Mouse (Mus musculus) midbrain, embryonic 15.5 days (tissue): ENCODE results near the gene Ptpn11. TPM values are rescaled to one million over a fixed set of nuclear protein-coding genes. Genes with fewer than 3 reads are reported as not detected.

ENCODE experiments used
- ATAC-seq: fragments of 200-750 bp; cut with Nextera tagmentation; replicated peaks from 2 replicates; pipeline ENCODE4 v1.8.0; 2017; ENCODE audit warnings: moderate TSS enrichment
- H3K27ac ChIP-seq: fragments of 300-500 bp; sonication (generic); 2 replicates; pipeline ENCODE4 v1.5.1; 2015; ENCODE audit warnings: mild to moderate bottlenecking, inconsistent platforms
- H3K27me3 ChIP-seq: fragments of 300-500 bp; sonication (generic); replicated peaks from 2 replicates; pipeline ENCODE4 v1.6.1; 2015; ENCODE audit warnings: inconsistent platforms
- H3K36me3 ChIP-seq: fragments of 300-500 bp; sonication (generic); replicated peaks from 2 replicates; pipeline ENCODE4 v1.6.1; 2015; ENCODE audit warnings: inconsistent platforms
- H3K4me1 ChIP-seq: fragments of 300-500 bp; sonication (generic); 2 replicates; pipeline ENCODE4 v1.6.1; 2015; ENCODE audit warnings: inconsistent platforms
- H3K4me2 ChIP-seq: fragments of 300-500 bp; sonication (generic); 2 replicates; pipeline ENCODE4 v1.6.1; 2015; ENCODE audit warnings: inconsistent platforms, mild to moderate bottlenecking, moderate library complexity
- H3K4me3 ChIP-seq: fragments of 300-500 bp; sonication (generic); 2 replicates; pipeline ENCODE4 v1.5.1; 2015; ENCODE audit warnings: mild to moderate bottlenecking, inconsistent platforms
- H3K9ac ChIP-seq: fragments of 300-500 bp; sonication (generic); 2 replicates; pipeline ENCODE4 v1.6.1; 2015; ENCODE audit warnings: mild to moderate bottlenecking, inconsistent platforms
- H3K9me3 ChIP-seq: fragments of 300-500 bp; sonication (generic); 2 replicates; pipeline ENCODE4 v1.6.1; 2016; ENCODE audit warnings: inconsistent platforms
- WGBS: fragments of 180-500 bp; shearing (Covaris S2); methylation state at CpG from one replicate; pipeline ENCODE4 v1.1.7; 2015; ENCODE audit warnings: mixed read lengths; 5-methylcytosine and 5-hydroxymethylcytosine counted together
- polyA plus RNA-seq: library from polyadenylated mRNA; unstranded; fragments of >200 nt; fragmentation: Nextera tagmentation; extraction: Ambion mirVana; gene quantifications from 2 replicates; pipeline ENCODE4 v1.2.1, GENCODE M21; 2015

The Ptpn11 gene
- polyA plus RNA-seq, 1 experiment from 2014 or later = 23.7 TPM

DNA sequence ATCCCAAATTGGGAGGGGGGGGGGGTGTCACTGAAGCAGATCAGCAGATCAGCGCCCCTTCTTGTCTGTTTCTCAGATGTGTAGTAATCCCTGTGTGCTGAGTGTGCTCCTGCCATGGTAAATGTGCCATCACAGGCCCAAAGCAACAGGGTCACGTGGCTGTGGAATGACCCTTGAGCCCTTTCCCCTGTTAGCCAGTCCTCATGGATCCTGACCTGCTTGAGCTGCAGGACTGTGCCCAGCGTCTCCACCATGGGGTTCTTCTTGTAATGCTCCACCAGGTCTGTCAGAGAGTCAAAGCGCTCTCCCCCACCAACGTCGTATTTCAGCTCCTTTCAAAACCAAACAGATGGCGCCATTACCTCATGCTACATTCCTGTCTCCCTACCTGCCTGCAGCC, 28.3 kb downstream of the Ptpn11 start:
- Histone ChIP-seq H3K9ac (no peak overlapping the region), H3K27me3 (no peaks in the 10 kb centered on the region), H3K9me3 (no peaks in the 10 kb centered on the region), H3K4me2 (no peak overlapping the region), H3K36me3 (peaks cover 42% of the 10 kb centered on the region), H3K27ac (no peak overlapping the region), H3K4me1 (peaks cover 4% of the 10 kb centered on the region; the same call in 1 of the 2 replicates), H3K4me3 (no peak overlapping the region)
- 89% methylated on average over 7 of the region's 7 CpGs for WGBS
- no peak for ATAC-seq

DNA sequence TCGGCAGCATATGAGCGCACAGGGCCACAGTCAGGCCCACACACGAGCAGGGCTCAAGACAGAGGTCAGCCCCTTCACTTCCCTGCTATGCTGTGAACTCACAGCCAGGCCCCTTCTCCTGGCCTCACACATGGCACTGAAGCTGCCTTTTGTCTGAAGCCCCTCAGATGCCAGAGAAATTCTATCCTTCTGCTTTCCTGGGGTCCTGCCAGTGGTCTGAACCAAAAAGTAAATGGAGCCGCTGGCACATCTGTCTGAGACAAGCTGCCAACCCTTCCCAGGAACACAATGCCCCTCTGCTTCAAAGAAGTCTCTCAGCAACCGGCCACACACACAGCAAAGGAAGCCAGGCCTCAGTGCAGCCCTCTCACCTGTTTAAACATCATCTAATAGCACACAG, 28.9 kb downstream of the Ptpn11 start:
- no peak overlapping the region for H3K9ac ChIP-seq
- 82% methylated on average over 5 of the region's 5 CpGs for WGBS
- peaks cover 46% of the 10 kb centered on the region for H3K36me3 ChIP-seq
- H3K27me3 ChIP-seq = no peaks in the 10 kb centered on the region
- H3K4me1 ChIP-seq = peaks cover 4% of the 10 kb centered on the region; the same call in 1 of the 2 replicates
- H3K27ac ChIP-seq = no peak overlapping the region
- H3K4me3 ChIP-seq = no peak overlapping the region
- no peaks in the 10 kb centered on the region for H3K9me3 ChIP-seq
- H3K4me2 ChIP-seq = no peak overlapping the region
- no peak for ATAC-seq

DNA sequence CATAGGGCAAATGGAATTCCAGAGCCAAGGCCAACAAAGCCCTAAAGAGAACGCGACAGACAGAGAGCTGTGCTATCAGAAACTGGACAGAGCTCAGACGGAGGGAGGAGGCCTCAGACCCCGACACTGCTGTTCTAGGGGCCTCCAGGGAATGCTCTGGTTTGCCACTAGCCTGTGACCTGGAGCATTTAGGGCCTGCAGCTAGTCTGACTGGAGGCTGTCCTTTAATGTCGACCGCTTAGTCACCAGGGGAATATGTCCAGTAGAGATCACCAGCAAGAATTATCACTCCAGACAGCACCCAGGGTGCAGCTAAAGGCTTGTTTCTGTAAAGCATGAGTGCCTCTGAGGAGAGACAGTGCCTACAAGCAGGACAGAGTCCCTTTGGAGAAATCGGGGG, 32.2 kb downstream of the Ptpn11 start:
- Histone ChIP-seq H3K9ac (no peak overlapping the region), H3K9me3 (no peaks in the 10 kb centered on the region), H3K4me2 (no peak overlapping the region), H3K4me3 (no peak overlapping the region), H3K4me1 (peaks cover 4% of the 10 kb centered on the region; the same call in 1 of the 2 replicates), H3K27me3 (no peaks in the 10 kb centered on the region), H3K27ac (no peak overlapping the region), H3K36me3 (peaks cover 28% of the 10 kb centered on the region)
- WGBS = 77% methylated on average over 7 of the region's 7 CpGs
- no peak for ATAC-seq

DNA sequence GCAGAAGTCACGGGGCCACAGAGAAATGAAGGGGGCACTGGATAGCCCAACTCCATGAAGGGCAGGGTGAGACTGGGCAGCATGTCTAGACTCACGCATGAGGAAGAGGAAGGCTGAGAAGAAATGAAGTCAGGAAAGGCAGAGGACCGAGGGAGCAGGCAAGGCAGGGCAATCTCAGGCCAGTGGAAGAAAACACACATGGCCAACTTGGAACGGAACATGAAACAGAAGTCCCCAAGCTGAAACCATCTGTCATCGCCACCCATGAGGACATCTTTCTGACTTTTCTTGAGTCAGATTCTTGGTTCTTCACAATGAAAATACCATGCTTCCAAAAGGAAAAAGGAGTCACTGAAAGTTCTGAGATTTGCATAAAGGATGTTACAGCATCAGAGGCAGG, 33.7 kb downstream of the Ptpn11 start:
- peaks cover 20% of the 10 kb centered on the region; the same call in 1 of the 2 replicates for H3K36me3 ChIP-seq
- H3K27me3 ChIP-seq = no peaks in the 10 kb centered on the region
- peaks cover 4% of the 10 kb centered on the region; the same call in 1 of the 2 replicates for H3K4me1 ChIP-seq
- H3K9me3 ChIP-seq = no peaks in the 10 kb centered on the region
- 98% methylated on average over 5 of the region's 5 CpGs for whole genome bisulfite sequencing
- no peak overlapping the region for H3K4me3 ChIP-seq
- H3K4me2 ChIP-seq = no peak overlapping the region
- no peak for ATAC-seq
- no peak overlapping the region for H3K27ac ChIP-seq
- no peak overlapping the region for H3K9ac ChIP-seq

DNA sequence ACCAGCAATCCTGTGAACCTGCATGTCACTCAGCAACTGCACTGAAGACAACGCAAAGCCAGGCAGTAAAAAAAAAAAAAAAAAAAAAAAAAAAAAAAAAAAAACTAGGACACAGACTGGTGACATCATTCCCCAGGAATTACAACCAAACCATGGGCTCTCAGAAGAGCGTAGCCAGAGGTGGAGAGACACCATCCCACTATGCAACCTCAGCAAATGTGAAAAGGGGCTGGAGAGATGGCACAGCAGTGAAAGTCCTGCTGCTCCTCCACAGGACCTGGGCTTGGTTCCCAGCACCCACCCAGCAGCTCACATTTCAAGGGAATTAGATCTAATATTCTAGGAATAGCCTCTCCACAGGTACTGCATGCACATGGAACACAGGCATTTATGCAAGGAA, 34.2 kb downstream of the Ptpn11 start:
- H3K27me3 ChIP-seq = no peaks in the 10 kb centered on the region
- WGBS = 73% methylated on average over 2 of the region's 2 CpGs
- peaks cover 19% of the 10 kb centered on the region; the same call in 1 of the 2 replicates for H3K36me3 ChIP-seq
- no peaks in the 10 kb centered on the region for H3K9me3 ChIP-seq
- no peak overlapping the region for H3K9ac ChIP-seq
- ATAC-seq = no peak
- no peak overlapping the region for H3K27ac ChIP-seq
- no peak overlapping the region for H3K4me3 ChIP-seq
- H3K4me1 ChIP-seq = peaks cover 4% of the 10 kb centered on the region; the same call in 1 of the 2 replicates
- no peak overlapping the region for H3K4me2 ChIP-seq

DNA sequence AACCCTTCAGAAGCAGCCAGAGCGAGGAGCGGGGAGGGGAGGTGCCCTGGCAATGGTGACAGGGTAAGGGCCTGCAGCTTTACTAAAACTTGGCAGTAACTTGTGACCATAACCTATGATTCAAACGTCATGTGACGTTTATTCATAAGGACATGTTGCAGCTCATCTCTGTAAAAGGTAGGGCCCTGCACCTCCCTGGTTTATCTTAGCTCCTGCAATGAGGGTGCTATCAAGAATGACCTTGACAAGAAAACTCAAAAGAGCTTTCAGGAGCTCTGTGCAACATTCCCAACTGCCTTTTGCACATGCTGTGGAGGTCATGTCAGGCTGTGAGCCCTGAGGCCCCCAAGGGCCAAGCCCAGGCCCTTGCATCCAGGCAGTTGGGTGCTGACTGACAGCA, 35.1 kb downstream of the Ptpn11 start:
- peaks cover 4% of the 10 kb centered on the region; the same call in 1 of the 2 replicates for H3K4me1 ChIP-seq
- WGBS = 95% methylated on average over 4 of the region's 4 CpGs
- peaks cover 21% of the 10 kb centered on the region; the same call in 1 of the 2 replicates for H3K36me3 ChIP-seq
- H3K9me3 ChIP-seq = no peaks in the 10 kb centered on the region
- no peak overlapping the region for H3K27ac ChIP-seq
- no peak overlapping the region for H3K9ac ChIP-seq
- no peak overlapping the region for H3K4me3 ChIP-seq
- no peak overlapping the region for H3K4me2 ChIP-seq
- H3K27me3 ChIP-seq = no peaks in the 10 kb centered on the region
- no peak for ATAC-seq

DNA sequence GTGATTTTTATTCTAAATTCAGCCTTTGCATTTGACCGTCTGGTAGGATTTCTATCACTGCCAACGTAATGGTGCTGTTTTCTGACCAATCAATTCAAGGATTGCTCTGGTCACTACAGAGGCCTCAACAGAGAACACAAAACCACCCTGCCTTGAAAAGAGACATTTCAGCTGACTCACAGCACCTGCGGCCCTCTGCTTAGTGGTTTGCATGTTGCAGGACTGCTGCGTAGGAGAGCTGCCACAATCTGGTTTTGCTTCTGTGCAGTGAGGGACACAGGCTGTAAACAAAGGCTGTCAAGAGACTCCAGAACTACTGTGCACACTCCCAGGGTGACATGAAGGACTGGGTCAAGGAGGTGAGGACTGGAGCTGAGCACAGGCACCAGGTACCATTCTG, 40.5 kb downstream of the Ptpn11 start:
- ATAC-seq = no peak
- H3K4me1 ChIP-seq = peaks cover under 1% of the 10 kb centered on the region; the same call in 1 of the 2 replicates
- H3K4me2 ChIP-seq = no peak overlapping the region
- peaks cover 33% of the 10 kb centered on the region for H3K36me3 ChIP-seq
- H3K27me3 ChIP-seq = no peaks in the 10 kb centered on the region
- H3K27ac ChIP-seq = no peak overlapping the region
- no peaks in the 10 kb centered on the region for H3K9me3 ChIP-seq
- no peak overlapping the region for H3K9ac ChIP-seq
- 94% methylated on average over 4 of the region's 4 CpGs for WGBS
- H3K4me3 ChIP-seq = no peak overlapping the region

DNA sequence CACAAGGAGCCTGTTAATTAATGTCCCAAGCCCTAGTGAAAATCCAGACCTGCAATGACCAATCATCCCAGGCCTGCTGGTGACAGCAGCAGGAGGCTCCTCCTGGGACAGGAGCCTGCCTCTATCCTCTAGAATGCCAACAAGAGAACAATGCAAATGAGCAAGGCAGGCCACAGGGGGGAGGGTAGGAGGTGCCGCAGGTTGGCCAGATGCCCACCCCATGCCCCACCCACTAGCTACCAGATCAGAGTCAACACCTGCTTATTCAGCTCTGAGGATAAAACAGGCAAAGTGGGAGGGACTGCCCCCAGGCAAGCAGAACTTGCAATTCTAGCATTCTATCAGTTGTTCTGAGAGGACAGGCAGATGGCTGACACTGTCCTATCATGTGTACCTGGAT, 42.0 kb downstream of the Ptpn11 start:
- no peak overlapping the region for H3K4me2 ChIP-seq
- peaks cover 33% of the 10 kb centered on the region for H3K36me3 ChIP-seq

DNA sequence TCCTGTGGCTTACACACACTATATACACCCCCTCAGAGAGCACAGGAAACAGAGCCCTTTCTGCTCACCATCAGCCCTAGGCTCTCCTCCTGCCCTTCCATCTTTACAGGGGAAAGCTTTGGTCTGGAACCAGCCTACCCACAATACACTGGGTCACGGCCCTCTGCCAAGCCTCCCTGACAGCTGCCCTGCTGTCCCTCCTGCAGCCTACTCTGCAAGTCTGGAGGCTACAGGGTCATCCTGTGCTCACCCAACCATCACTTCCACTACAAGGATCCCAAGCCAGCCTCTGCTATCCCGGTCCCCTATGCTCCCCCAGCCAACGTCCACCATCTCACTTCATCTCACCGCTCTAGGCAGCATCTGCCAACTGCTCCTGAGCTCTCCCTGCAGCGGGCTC, 44.9 kb downstream of the Ptpn11 start:
- H3K9me3 ChIP-seq = no peaks in the 10 kb centered on the region
- no peak overlapping the region for H3K9ac ChIP-seq
- H3K4me3 ChIP-seq = no peak overlapping the region
- peaks cover 26% of the 10 kb centered on the region for H3K36me3 ChIP-seq
- peak overlapping the region; percentile 49; the same call in 1 of the 2 replicates for H3K27ac ChIP-seq
- 93% methylated on average over 5 of the region's 5 CpGs for WGBS
- H3K27me3 ChIP-seq = no peaks in the 10 kb centered on the region
- H3K4me2 ChIP-seq = no peak overlapping the region
- peaks cover 16% of the 10 kb centered on the region for H3K4me1 ChIP-seq
- ATAC-seq = no peak

More for the DNA sequence above, 42.0 kb downstream of the Ptpn11 start:
- WGBS = 47% methylated on average over 1 of the region's 1 CpGs
- no peak overlapping the region for H3K4me3 ChIP-seq
- H3K27ac ChIP-seq = no peak overlapping the region
- H3K9me3 ChIP-seq = no peaks in the 10 kb centered on the region
- H3K27me3 ChIP-seq = no peaks in the 10 kb centered on the region
- H3K9ac ChIP-seq = no peak overlapping the region
- H3K4me1 ChIP-seq = peaks cover 3% of the 10 kb centered on the region; the same call in 1 of the 2 replicates
- ATAC-seq = no peak

DNA sequence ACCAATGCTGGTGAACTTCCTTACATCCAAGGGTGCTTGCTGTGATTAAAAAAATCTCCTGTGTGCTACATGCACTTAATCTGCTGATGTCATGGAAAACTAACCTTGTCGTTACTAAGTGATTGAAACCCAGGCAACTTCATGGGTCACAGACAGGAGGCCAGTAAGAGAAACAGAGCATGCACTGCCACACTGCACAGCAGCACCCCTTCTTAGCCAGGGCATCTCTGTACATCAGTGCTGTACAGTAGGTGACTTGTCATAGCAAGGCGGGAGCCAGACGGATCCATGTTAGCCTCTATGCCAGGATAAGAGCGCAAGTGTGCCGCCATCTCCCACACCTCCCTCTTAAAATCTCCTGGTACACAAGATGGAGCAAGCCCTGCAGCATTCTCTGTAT, 45.6 kb downstream of the Ptpn11 start:
- Histone ChIP-seq H3K4me3 (no peak overlapping the region), H3K27me3 (no peaks in the 10 kb centered on the region), H3K4me1 (peaks cover 16% of the 10 kb centered on the region), H3K9ac (no peak overlapping the region), H3K27ac (peak overlapping the region; percentile 39; the same call in 1 of the 2 replicates), H3K36me3 (peaks cover 21% of the 10 kb centered on the region), H3K4me2 (no peak overlapping the region), H3K9me3 (no peaks in the 10 kb centered on the region)
- 87% methylated on average over 5 of the region's 5 CpGs for WGBS
- no peak for ATAC-seq

DNA sequence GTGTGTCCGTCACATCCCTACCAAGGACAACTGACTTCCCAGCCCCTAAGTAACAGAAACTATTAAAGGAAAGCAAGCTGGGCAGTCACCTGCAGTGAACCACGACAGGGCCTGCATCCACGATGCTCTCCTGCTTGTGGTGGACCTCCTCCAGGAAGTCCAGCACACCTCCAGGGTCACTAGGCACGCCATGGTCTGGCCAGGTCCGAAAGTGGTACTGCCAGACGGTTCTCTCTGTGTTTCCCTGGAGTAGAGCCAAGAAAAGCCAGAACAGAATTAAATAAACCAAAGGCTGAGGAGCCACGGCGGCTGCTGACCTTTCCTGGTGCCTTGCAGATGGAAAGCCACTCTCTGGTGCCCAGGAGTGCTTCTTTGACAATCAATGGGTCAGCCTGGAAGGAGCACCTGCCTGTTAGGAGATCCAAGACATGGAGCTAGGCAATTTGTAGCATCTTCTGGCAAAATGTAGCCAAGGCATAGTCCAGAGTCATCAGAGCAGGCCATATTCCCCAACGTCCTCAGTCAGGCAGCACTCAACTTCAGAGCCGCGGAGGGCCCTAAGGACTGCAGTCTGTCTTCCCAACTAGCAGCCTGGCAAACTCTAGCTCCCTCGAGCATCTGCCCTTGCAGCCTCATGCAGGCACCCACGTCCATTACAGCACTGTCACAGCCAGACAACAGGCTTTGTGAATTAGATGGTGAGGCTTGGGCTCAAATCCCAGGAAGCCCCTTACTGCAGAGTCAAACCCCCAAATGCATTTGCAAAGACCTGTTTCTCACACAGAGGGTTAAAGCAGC, 46.6 kb downstream of the Ptpn11 start:
- H3K4me1 ChIP-seq = peaks cover 16% of the 10 kb centered on the region
- no peaks in the 10 kb centered on the region for H3K27me3 ChIP-seq
- H3K4me2 ChIP-seq = no peak overlapping the region
- 83% methylated on average over 13 of the region's 13 CpGs for WGBS
- H3K36me3 ChIP-seq = peaks cover 18% of the 10 kb centered on the region; the same call in 1 of the 2 replicates
- no peaks in the 10 kb centered on the region for H3K9me3 ChIP-seq
- H3K4me3 ChIP-seq = no peak overlapping the region
- no peak overlapping the region for H3K9ac ChIP-seq
- ATAC-seq = no peak
- peak overlapping the region; percentile 12; the same call in 1 of the 2 replicates for H3K27ac ChIP-seq

DNA sequence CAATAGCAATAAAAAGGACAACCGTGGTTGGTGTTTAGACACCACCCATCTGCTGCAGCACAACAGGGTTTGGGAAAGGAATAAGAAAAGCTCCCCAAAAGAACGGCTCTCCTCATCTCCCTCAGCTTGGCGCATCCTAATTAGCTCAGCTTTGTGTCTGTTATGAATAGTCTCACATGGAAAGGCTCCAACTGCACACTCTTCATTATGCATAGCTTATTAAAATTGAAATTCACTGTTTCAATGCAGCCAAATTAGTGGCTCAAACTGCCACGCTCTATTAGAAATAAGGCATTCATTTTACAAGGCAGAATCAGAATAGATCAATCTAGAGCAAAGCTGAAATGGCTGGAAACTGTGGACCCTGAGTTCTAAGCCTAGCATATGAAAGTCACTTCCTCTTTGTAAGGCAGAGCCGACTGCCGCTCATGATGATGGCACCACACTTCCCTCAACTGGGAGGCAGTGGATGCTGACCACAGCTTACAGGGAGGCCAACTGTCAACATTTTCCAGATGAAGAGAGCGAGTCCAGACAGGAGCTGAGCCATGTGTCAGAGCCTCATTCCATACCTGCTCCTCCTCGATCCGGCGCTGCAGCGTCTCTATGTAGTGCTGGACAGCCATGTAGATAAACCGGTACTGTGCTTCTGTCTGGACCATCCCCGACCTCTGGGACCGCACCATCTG, 48.6 kb downstream of the Ptpn11 start:
- 69% methylated on average over 14 of the region's 14 CpGs for WGBS
- Histone ChIP-seq H3K4me3 (no peak overlapping the region), H3K27me3 (no peaks in the 10 kb centered on the region), H3K27ac (peak overlapping the region; percentile 75), H3K9me3 (no peaks in the 10 kb centered on the region), H3K36me3 (peaks cover 12% of the 10 kb centered on the region; the same call in 1 of the 2 replicates), H3K9ac (no peak overlapping the region), H3K4me2 (no peak overlapping the region), H3K4me1 (peaks cover 16% of the 10 kb centered on the region)
- 0 out of 2 replicates have a peak, but pooled peaks have one; percentile 48 for ATAC-seq
